Mouse (Mus musculus) E14TG2a.4 (cell line): ENCODE measurements around the gene Aff1.
A peak's percentile ranks its signal among the peaks of the same experiment; 100 is the strongest.

Source experiments
- H3K27me3 ChIP-seq: 2 replicates; pipeline ENCODE4 v1.6.1; 2014; ENCODE audit warnings: low read length, control low read depth; ENCODE audit not compliant: insufficient read depth
- H3K36me3 ChIP-seq: 2 replicates; pipeline ENCODE4 v1.6.1; 2014; ENCODE audit warnings: low read length, control low read depth; ENCODE audit not compliant: insufficient read depth
- H3K4me1 ChIP-seq: replicated peaks from 2 replicates; pipeline ENCODE4 v1.6.1; 2014; ENCODE audit warnings: low read depth, low read length, control low read depth
- H3K4me3 ChIP-seq: replicated peaks from 2 replicates; pipeline ENCODE4 v1.5.1; 2014; ENCODE audit warnings: mild to moderate bottlenecking, low read length
- H3K9me3 ChIP-seq: 2 replicates; pipeline ENCODE4 v1.6.1; 2014; ENCODE audit warnings: low read length, control low read depth
- CTCF ChIP-seq: conservative IDR thresholded peaks from 2 replicates; pipeline ENCODE4 v1.5.1; 2014; ENCODE audit warnings: low read length
- NANOG ChIP-seq: IDR thresholded peaks from 2 replicates; pipeline ENCODE4 v1.6.1; 2014; ENCODE audit warnings: borderline replicate concordance, low read length, mixed read lengths
- POU5F1 ChIP-seq: IDR thresholded peaks from 2 replicates; pipeline ENCODE4 v1.6.1; 2014; ENCODE audit warnings: low read length, borderline replicate concordance

The Aff1 gene

DNA sequence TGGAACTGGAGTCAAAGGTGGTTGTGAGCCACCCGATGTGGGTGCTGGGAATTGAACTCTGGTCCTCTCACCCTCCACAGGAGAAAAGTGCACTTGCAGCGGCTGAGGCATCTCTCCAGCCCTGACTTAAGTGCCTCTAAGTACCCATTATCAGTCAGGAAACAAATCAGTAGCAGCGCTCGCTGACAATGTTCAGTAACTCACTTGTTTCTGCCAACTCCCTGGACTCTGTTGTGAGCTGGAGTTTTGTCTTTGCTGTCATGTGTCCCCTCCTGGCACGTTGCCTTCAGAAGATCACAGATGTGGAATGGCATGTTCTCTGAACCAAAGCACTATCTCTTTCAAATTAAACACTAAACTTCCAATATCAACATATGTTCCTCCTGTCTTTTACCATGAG, 2.5 kb upstream of the Aff1 start:
- TF ChIP-seq POU5F1 (no peak), CTCF (no peak), NANOG (no peak)
- Histone ChIP-seq H3K4me3 (no peak overlapping the region), H3K36me3 (no peaks in the 10 kb centered on the region), H3K9me3 (no peaks in the 10 kb centered on the region), H3K27me3 (no peaks in the 10 kb centered on the region), H3K4me1 (peaks cover 51% of the 10 kb centered on the region)

DNA sequence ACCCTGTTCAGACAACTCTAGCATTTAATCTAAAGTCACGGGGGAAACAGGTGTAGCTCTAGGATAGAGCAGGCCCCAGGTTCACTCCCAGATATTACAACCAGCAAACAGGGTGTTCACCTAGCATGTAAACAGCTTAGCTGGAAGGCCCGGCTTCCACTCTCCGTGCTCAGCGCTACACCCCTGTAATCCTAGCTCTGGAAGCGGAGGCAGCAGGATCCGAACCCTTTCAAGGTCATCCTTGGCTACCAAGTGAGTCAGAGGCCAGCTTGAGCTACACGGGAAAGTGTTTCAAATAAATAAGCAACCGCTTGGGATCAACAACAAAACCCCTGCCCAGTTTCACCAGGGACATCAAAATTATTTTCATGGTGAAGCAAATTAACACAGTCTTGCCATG, 2.0 kb upstream of the Aff1 start:
- peaks cover 55% of the 10 kb centered on the region for H3K4me1 ChIP-seq
- H3K27me3 ChIP-seq: no peaks in the 10 kb centered on the region
- H3K9me3 ChIP-seq: no peaks in the 10 kb centered on the region
- no peak overlapping the region for H3K4me3 ChIP-seq
- H3K36me3 ChIP-seq: 0 out of 2 replicates have a peak, but pooled peaks cover under 1% of the 10 kb centered on the region
- TF ChIP-seq POU5F1 (no peak), CTCF (no peak), NANOG (no peak)

- Histone ChIP-seq H3K4me1 (peaks cover 58% of the 10 kb centered on the region), H3K27me3 (no peaks in the 10 kb centered on the region), H3K4me3 (no peak overlapping the region), H3K36me3 (0 out of 2 replicates have a peak, but pooled peaks cover 4% of the 10 kb centered on the region), H3K9me3 (no peaks in the 10 kb centered on the region)
- no peak for TF ChIP-seq POU5F1
- peak; percentile 31 for TF ChIP-seq CTCF
Observed at GRCm38 (mm10) chr5:103691171-103691570, 1.0 kb upstream of the Aff1 start.

GRCm38 (mm10) chr5:103692531-103693040, 412 bp downstream of the Aff1 start:
- Histone ChIP-seq H3K9me3 (no peaks in the 10 kb centered on the region), H3K4me1 (peaks cover 72% of the 10 kb centered on the region), H3K4me3 (peak overlapping the region; percentile 95), H3K36me3 (peaks cover 9% of the 10 kb centered on the region; the same call in 1 of the 2 replicates), H3K27me3 (no peaks in the 10 kb centered on the region)
- no peak for TF ChIP-seq CTCF
- TF ChIP-seq POU5F1: no peak
- TF ChIP-seq NANOG: no peak

DNA sequence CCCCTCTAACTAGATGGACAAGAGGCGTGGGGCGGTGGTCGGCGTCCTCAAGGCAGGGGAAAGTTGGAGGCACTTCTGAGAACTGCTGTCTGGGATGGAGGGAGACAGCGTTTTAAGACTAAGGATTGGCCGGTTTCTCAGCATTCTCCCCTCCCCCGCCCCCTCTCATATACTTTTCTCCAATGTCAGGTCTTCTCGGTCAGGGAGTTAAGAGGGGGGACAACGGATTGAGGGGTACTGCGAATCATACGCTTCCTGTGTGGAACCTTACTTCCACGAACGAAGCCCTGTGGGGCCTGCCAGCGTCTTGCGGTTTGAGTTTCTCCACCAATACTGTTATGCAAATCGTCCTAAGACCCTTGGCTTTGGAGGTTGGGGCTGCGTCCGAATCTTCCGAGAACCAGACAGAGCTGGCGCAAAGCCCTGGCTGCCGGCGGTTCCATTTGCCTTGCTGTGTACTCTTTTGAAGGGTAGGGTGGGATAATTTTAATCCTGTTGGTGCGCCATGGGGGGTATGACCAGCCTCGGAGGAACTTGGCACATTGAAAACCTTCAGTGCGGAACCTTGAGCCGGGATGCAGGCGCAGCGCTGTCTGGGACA, 967 bp downstream of the Aff1 start:
- Histone ChIP-seq H3K4me3 (peak overlapping the region; percentile 95), H3K4me1 (peaks cover 78% of the 10 kb centered on the region), H3K27me3 (no peaks in the 10 kb centered on the region), H3K36me3 (peaks cover 13% of the 10 kb centered on the region), H3K9me3 (no peaks in the 10 kb centered on the region)
- peak; percentile 34; the same call in 1 of the 2 replicates for TF ChIP-seq POU5F1
- no peak for TF ChIP-seq CTCF

GRCm38 (mm10) chr5:103694094-103694493, 1.9 kb downstream of the Aff1 start:
- no peak for TF ChIP-seq CTCF
- no peak for TF ChIP-seq POU5F1
- TF ChIP-seq NANOG: no peak
- Histone ChIP-seq H3K36me3 (peaks cover 19% of the 10 kb centered on the region), H3K9me3 (no peaks in the 10 kb centered on the region), H3K27me3 (no peaks in the 10 kb centered on the region), H3K4me3 (peak overlapping the region; percentile 95), H3K4me1 (peaks cover 80% of the 10 kb centered on the region)

GRCm38 (mm10) chr5:103697875-103698491, 5.8 kb downstream of the Aff1 start:
- Histone ChIP-seq H3K4me3 (no peak overlapping the region), H3K4me1 (peaks cover 95% of the 10 kb centered on the region), H3K27me3 (no peaks in the 10 kb centered on the region), H3K9me3 (no peaks in the 10 kb centered on the region), H3K36me3 (peaks cover 33% of the 10 kb centered on the region)
- no peak for TF ChIP-seq POU5F1
- TF ChIP-seq NANOG: no peak
- no peak for TF ChIP-seq CTCF

DNA sequence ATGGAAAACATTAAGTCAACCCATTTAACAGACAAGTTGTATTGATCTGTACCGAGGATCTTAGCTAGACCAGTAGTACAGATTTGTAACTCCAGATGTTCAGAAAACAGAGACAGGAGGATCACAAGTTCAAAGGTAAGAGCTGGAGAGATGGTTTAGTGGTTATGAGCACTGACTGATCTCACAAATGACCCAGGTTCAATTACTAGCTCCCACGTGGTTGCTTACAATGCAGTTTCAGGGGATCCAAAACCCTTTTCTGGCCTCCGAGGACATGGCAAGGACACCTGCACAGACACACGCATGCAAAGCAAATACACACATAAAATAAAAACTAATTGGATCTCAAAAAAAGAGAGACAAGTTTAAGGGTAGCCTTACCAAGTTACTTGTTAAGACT, 6.4 kb downstream of the Aff1 start:
- Histone ChIP-seq H3K4me3 (no peak overlapping the region), H3K4me1 (peaks cover 99% of the 10 kb centered on the region), H3K9me3 (no peaks in the 10 kb centered on the region), H3K27me3 (no peaks in the 10 kb centered on the region), H3K36me3 (peaks cover 39% of the 10 kb centered on the region)
- no peak for TF ChIP-seq NANOG
- no peak for TF ChIP-seq POU5F1
- TF ChIP-seq CTCF: no peak
